Mouse (Mus musculus) embryonic facial prominence, embryonic 14.5 days (tissue): ENCODE results near the gene Lcp1. TPM values are rescaled to one million over a fixed set of nuclear protein-coding genes. Genes with fewer than 3 reads are reported as not detected.
A peak's percentile ranks its signal among the peaks of the same experiment; 100 is the strongest.

ENCODE experiments used
- ATAC-seq: fragments of 200-750 bp; cut with Nextera tagmentation; 2 replicates; pipeline ENCODE4 v1.8.0; 2017; ENCODE audit warnings: low read depth, moderate number of reproducible peaks, moderate TSS enrichment
- DNase-seq: peaks from one replicate; pipeline ENCODE4 v3.0.0-alpha.2; 2015; ENCODE audit warnings: low spot score
- H3K27ac ChIP-seq: fragments of 300-500 bp; sonication (generic); replicated peaks from 2 replicates; pipeline ENCODE4 v1.5.1; 2014; ENCODE audit warnings: low read depth, mild to moderate bottlenecking, low read length, moderate library complexity
- H3K27me3 ChIP-seq: fragments of 300-500 bp; sonication (generic); replicated peaks from 2 replicates; pipeline ENCODE4 v1.6.1; 2014; ENCODE audit warnings: low read length; ENCODE audit not compliant: control insufficient read depth, insufficient read depth
- H3K36me3 ChIP-seq: fragments of 300-500 bp; sonication (generic); 2 replicates; pipeline ENCODE4 v1.6.1; 2014; ENCODE audit warnings: low read length, mixed read lengths; ENCODE audit not compliant: control insufficient read depth, insufficient read depth
- H3K4me1 ChIP-seq: fragments of 300-500 bp; sonication (generic); 2 replicates; pipeline ENCODE4 v1.6.1; 2014; ENCODE audit warnings: antibody characterized with exemption, low read length; ENCODE audit not compliant: control insufficient read depth, insufficient read depth
- H3K4me2 ChIP-seq: fragments of 300-500 bp; sonication (generic); 2 replicates; pipeline ENCODE4 v1.6.1; 2014; ENCODE audit warnings: low read depth, mild to moderate bottlenecking, low read length, moderate library complexity, mixed read lengths
- H3K4me3 ChIP-seq: fragments of 300-500 bp; sonication (generic); 2 replicates; pipeline ENCODE4 v1.5.1; 2014; ENCODE audit warnings: low read depth, mild to moderate bottlenecking, low read length
- H3K9ac ChIP-seq: fragments of 300-500 bp; sonication (generic); 2 replicates; pipeline ENCODE4 v1.6.1; 2014; ENCODE audit warnings: low read depth, mild to moderate bottlenecking, low read length, moderate library complexity, mixed read lengths
- H3K9me3 ChIP-seq: fragments of 300-500 bp; sonication (generic); 2 replicates; pipeline ENCODE4 v1.6.1; 2016; ENCODE audit warnings: low read length; ENCODE audit not compliant: control insufficient read depth
- WGBS: fragments of 180-500 bp; shearing (Covaris S2); extraction: QIAGEN DNeasy Blood & Tissue Kit; methylation state at CpG from one replicate; pipeline ENCODE4 v1.1.7; 2014; 5-methylcytosine and 5-hydroxymethylcytosine counted together
- polyA plus RNA-seq: library from polyadenylated mRNA; unstranded; fragments of >200 nt; fragmentation: Nextera tagmentation; extraction: Ambion mirVana; gene quantifications from 2 replicates; pipeline ENCODE4 v1.2.1, GENCODE M21; 2014

Lcp1 gene
- polyA plus RNA-seq, 1 experiment from 2014 or later: 44.3 TPM

GRCm38 (mm10) chr14:75188521-75188920 is 57.6 kb downstream of the Lcp1 start:
- no peak overlapping the region for H3K27ac ChIP-seq
- DNase-seq (no peak), ATAC-seq (no peak)
- H3K36me3 ChIP-seq: no peaks in the 10 kb centered on the region
- no peaks in the 10 kb centered on the region for H3K27me3 ChIP-seq
- H3K4me2 ChIP-seq: no peak overlapping the region
- 67% methylated on average over 6 of the region's 6 CpGs for WGBS
- H3K4me3 ChIP-seq: no peak overlapping the region
- no peaks in the 10 kb centered on the region for H3K9me3 ChIP-seq
- no peak overlapping the region for H3K9ac ChIP-seq
- no peaks in the 10 kb centered on the region for H3K4me1 ChIP-seq

- no peaks in the 10 kb centered on the region for H3K4me1 ChIP-seq
- no peaks in the 10 kb centered on the region for H3K36me3 ChIP-seq
- H3K27me3 ChIP-seq: no peaks in the 10 kb centered on the region
- no peak overlapping the region for H3K4me3 ChIP-seq
- WGBS: 80% methylated on average over 4 of the region's 4 CpGs
- no peak overlapping the region for H3K4me2 ChIP-seq
- H3K9ac ChIP-seq: no peak overlapping the region
- ATAC-seq (no peak), DNase-seq (no peak)
- H3K9me3 ChIP-seq: no peaks in the 10 kb centered on the region
- no peak overlapping the region for H3K27ac ChIP-seq
Observed at GRCm38 (mm10) chr14:75189031-75189430, 58.1 kb downstream of the Lcp1 start.

- Histone ChIP-seq H3K27ac (no peak overlapping the region), H3K9ac (no peak overlapping the region), H3K36me3 (no peaks in the 10 kb centered on the region), H3K4me3 (no peak overlapping the region), H3K4me1 (no peaks in the 10 kb centered on the region), H3K27me3 (no peaks in the 10 kb centered on the region), H3K9me3 (no peaks in the 10 kb centered on the region), H3K4me2 (no peak overlapping the region)
- ATAC-seq: no peak
- DNase-seq: no peak
- WGBS: 85% methylated on average over 4 of the region's 4 CpGs
Observed at GRCm38 (mm10) chr14:75190683-75191082, 59.8 kb downstream of the Lcp1 start.

GRCm38 (mm10) chr14:75192427-75192826 is 61.5 kb downstream of the Lcp1 start:
- DNase-seq (no peak), ATAC-seq (no peak)
- Histone ChIP-seq H3K36me3 (no peaks in the 10 kb centered on the region), H3K4me1 (no peaks in the 10 kb centered on the region), H3K4me3 (no peak overlapping the region), H3K27ac (no peak overlapping the region), H3K9me3 (no peaks in the 10 kb centered on the region), H3K27me3 (no peaks in the 10 kb centered on the region), H3K4me2 (no peak overlapping the region), H3K9ac (no peak overlapping the region)
- 75% methylated on average over 10 of the region's 10 CpGs for WGBS

GRCm38 (mm10) chr14:75192858-75193257 is 62.0 kb downstream of the Lcp1 start:
- no peak overlapping the region for H3K9ac ChIP-seq
- ATAC-seq (no peak), DNase-seq (no peak)
- no peaks in the 10 kb centered on the region for H3K9me3 ChIP-seq
- H3K27ac ChIP-seq: no peak overlapping the region
- no peaks in the 10 kb centered on the region for H3K27me3 ChIP-seq
- no peak overlapping the region for H3K4me2 ChIP-seq
- 58% methylated on average over 10 of the region's 10 CpGs for WGBS
- no peaks in the 10 kb centered on the region for H3K4me1 ChIP-seq
- H3K36me3 ChIP-seq: no peaks in the 10 kb centered on the region
- no peak overlapping the region for H3K4me3 ChIP-seq

- no peak overlapping the region for H3K27ac ChIP-seq
- ATAC-seq (no peak), DNase-seq (no peak)
- H3K36me3 ChIP-seq: no peaks in the 10 kb centered on the region
- no peak overlapping the region for H3K9ac ChIP-seq
- H3K4me1 ChIP-seq: no peaks in the 10 kb centered on the region
- H3K4me2 ChIP-seq: no peak overlapping the region
- no peaks in the 10 kb centered on the region for H3K9me3 ChIP-seq
- H3K4me3 ChIP-seq: no peak overlapping the region
- WGBS: 83% methylated on average over 5 of the region's 5 CpGs
- no peaks in the 10 kb centered on the region for H3K27me3 ChIP-seq
Observed at GRCm38 (mm10) chr14:75195530-75195929, 64.6 kb downstream of the Lcp1 start.

GRCm38 (mm10) chr14:75197027-75197426 is 66.1 kb downstream of the Lcp1 start:
- Histone ChIP-seq H3K27ac (no peak overlapping the region), H3K27me3 (no peaks in the 10 kb centered on the region), H3K36me3 (no peaks in the 10 kb centered on the region), H3K4me3 (no peak overlapping the region), H3K9me3 (no peaks in the 10 kb centered on the region), H3K4me1 (no peaks in the 10 kb centered on the region), H3K4me2 (no peak overlapping the region), H3K9ac (no peak overlapping the region)
- DNase-seq (peak; percentile 77), ATAC-seq (no peak)
- 38% methylated on average over 5 of the region's 5 CpGs for WGBS

- Histone ChIP-seq H3K4me1 (no peaks in the 10 kb centered on the region), H3K4me2 (no peak overlapping the region), H3K4me3 (no peak overlapping the region), H3K9ac (no peak overlapping the region), H3K27ac (no peak overlapping the region), H3K9me3 (no peaks in the 10 kb centered on the region), H3K27me3 (no peaks in the 10 kb centered on the region), H3K36me3 (no peaks in the 10 kb centered on the region)
- DNase-seq: no peak
- 48% methylated on average over 7 of the region's 7 CpGs for WGBS
- no peak for ATAC-seq
Observed at GRCm38 (mm10) chr14:75197660-75198059, 66.8 kb downstream of the Lcp1 start.

- DNase-seq: no peak
- Histone ChIP-seq H3K27ac (no peak overlapping the region), H3K9me3 (no peaks in the 10 kb centered on the region), H3K27me3 (no peaks in the 10 kb centered on the region), H3K36me3 (no peaks in the 10 kb centered on the region), H3K9ac (no peak overlapping the region), H3K4me2 (no peak overlapping the region), H3K4me1 (no peaks in the 10 kb centered on the region), H3K4me3 (no peak overlapping the region)
- WGBS: 81% methylated on average over 6 of the region's 6 CpGs
- no peak for ATAC-seq
Observed at GRCm38 (mm10) chr14:75205363-75206051, 74.6 kb downstream of the Lcp1 start.
